Mouse (Mus musculus): ENCODE results near the gene Lrrc26.

DNA sequence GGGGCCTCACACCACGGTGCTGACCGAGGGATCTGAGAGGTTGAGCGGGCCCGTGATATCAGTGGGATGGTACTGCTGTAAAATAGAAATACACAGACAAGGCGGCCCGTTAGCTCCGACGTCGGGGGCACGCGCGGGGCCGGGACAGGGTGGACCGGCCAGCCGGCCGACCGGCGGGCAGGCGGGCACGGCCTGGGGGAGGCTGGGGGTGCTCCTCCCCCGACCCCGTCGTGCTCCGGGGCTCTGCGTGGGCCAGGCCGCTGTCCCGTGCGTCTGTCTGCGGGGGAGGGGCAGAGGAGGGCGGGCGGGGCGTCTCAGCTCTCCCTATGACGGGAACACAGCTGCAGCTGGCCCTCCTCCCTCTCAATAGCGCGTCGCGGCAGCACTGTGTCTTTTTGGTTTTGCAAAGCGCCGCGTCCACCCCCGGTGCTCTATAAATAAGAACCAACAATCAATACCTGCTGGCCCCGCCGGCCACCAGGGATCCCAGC, 2.4 kb downstream of the Lrrc26 start:
- TF ChIP-seq EP300 (optimal IDR thresholded peaks at IDR 0.05) = no peak
- TF ChIP-seq CTCF (IDR thresholded peaks at IDR 0.05; ENCODE audit: low read depth) = no peak
